Mouse (Mus musculus): ENCODE data around the gene Nxpe3.
"Not testable (repeated sequence)": the region's sequence is repeated elsewhere in the genome, so short reads cannot be mapped to it uniquely, and the experiment has no call there.

The Nxpe3 gene

GRCm38 (mm10) chr16:55837653-55838052 is 57.4 kb downstream of the Nxpe3 start:
- DNase-seq (ENCODE audit: low spot score), result not testable (repeated sequence)

- DNase-seq (ENCODE audit: low spot score), result no peak
These were observed 57.9 kb downstream of the Nxpe3 start for GRCm38 (mm10) chr16:55837168-55837567.

GRCm38 (mm10) chr16:55835798-55836197 is 59.3 kb downstream of the Nxpe3 start:
- no peak for DNase-seq (ENCODE audit: low spot score)

- no peak for DNase-seq (ENCODE audit: low spot score)
These were observed 62.5 kb downstream of the Nxpe3 start for GRCm38 (mm10) chr16:55832617-55833016.

- no peak for DNase-seq (ENCODE audit: low spot score)
These were observed 63.0 kb downstream of the Nxpe3 start for GRCm38 (mm10) chr16:55832040-55832439.

- DNase-seq (ENCODE audit: low spot score), result no peak
These were observed 63.6 kb downstream of the Nxpe3 start for GRCm38 (mm10) chr16:55831451-55831850.

- no peak for DNase-seq (ENCODE audit: low spot score)
These were observed 71.5 kb downstream of the Nxpe3 start for GRCm38 (mm10) chr16:55823398-55824155.

GRCm38 (mm10) chr16:55822741-55823397 is 72.2 kb downstream of the Nxpe3 start:
- no peak for DNase-seq (ENCODE audit: low spot score)

GRCm38 (mm10) chr16:55821997-55822740 is 72.9 kb downstream of the Nxpe3 start:
- peak; percentile 94 for DNase-seq (ENCODE audit: low spot score)

GRCm38 (mm10) chr16:55821571-55821981 is 73.5 kb downstream of the Nxpe3 start:
- DNase-seq (ENCODE audit: low spot score), result no peak

GRCm38 (mm10) chr16:55820916-55821570 is 74.0 kb downstream of the Nxpe3 start:
- no peak for DNase-seq (ENCODE audit: low spot score)

- DNase-seq (ENCODE audit: low spot score), result no peak
These were observed 74.7 kb downstream of the Nxpe3 start for GRCm38 (mm10) chr16:55820161-55820915.

- peak; percentile 58 for DNase-seq (ENCODE audit: low spot score)
These were observed 75.8 kb downstream of the Nxpe3 start for GRCm38 (mm10) chr16:55819186-55819861.

- no peak for DNase-seq (ENCODE audit: low spot score)
These were observed 77.2 kb downstream of the Nxpe3 start for GRCm38 (mm10) chr16:55817717-55818515.

GRCm38 (mm10) chr16:55816202-55816941 is 78.7 kb downstream of the Nxpe3 start:
- DNase-seq (ENCODE audit: low spot score), result no peak

- no peak for DNase-seq (ENCODE audit: low spot score)
These were observed 79.6 kb downstream of the Nxpe3 start for GRCm38 (mm10) chr16:55815466-55815865.

GRCm38 (mm10) chr16:55814686-55815085 is 80.4 kb downstream of the Nxpe3 start:
- DNase-seq (ENCODE audit: low spot score), result no peak

- DNase-seq (ENCODE audit: low spot score), result no peak
These were observed 81.2 kb downstream of the Nxpe3 start for GRCm38 (mm10) chr16:55813916-55814315.

GRCm38 (mm10) chr16:55811792-55812191 is 83.3 kb downstream of the Nxpe3 start:
- no peak for DNase-seq (ENCODE audit: low spot score)
